Mouse (Mus musculus): ENCODE measurements around the gene Epb41l2. TPM values are rescaled to one million over a fixed set of nuclear protein-coding genes. Genes with fewer than 3 reads are reported as not detected.

Epb41l2 gene
- polyA plus RNA-seq, 1 experiment from 2014 or later, result 79.4 TPM

DNA sequence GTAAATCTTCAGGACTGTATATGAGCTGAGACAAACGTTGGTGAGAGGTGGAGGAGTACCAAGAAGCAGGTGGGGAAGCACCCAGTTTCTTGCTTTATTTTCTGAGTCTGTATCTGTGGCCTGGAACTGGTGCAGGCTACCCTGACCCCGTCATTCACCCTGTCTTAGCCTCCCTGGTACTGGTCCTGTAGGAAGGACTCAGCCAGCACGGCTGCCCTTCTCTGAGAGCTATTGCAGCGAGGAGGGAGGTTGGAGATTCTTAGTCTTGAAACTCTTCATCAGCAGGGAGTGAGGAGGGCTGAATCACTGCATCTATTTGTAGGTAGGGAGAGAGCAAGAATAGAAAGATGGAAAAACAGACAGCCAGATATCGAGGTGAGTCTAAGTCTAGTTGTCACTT lies 47.1 kb downstream of the Epb41l2 start:
- no peak for DNase-seq (ENCODE audit: low spot score)
- peaks cover 12% of the 10 kb centered on the region for H3K4me1 ChIP-seq
- H3K4me3 ChIP-seq, result no peak overlapping the region
- no peak overlapping the region for H3K27ac ChIP-seq
- 79% methylated on average over 5 of the region's 5 CpGs for WGBS
- H3K36me3 ChIP-seq, result no peaks in the 10 kb centered on the region
- no peaks in the 10 kb centered on the region for H3K27me3 ChIP-seq (ENCODE audit: low read depth, poor library complexity, severe bottlenecking)
- no peaks in the 10 kb centered on the region for H3K9me3 ChIP-seq (replicated peaks)

DNA sequence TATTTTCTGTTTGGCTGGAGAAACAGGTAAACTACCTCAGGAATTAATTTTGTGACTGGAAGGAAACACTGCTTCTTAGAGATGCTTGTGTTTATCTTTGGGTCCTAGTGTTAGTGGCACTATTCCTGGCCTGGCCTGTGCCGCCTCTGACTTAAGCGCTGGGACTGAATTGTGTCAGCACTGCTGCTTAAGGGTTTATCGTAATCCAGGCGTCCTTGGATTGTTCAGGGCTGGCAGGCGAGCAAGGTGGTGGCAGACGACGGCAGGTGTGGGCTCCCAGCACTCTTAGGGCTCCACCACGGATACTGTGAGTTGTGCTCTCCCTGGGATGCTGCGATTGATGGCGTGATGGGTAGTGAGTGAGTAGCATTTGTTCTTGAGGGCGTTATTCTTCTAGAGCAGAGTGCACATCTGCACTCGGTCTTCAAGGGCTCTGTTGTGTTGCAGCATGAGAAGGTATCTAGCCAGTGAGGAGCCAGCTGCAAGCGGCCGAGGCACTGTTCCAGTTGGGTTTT lies 48.6 kb downstream of the Epb41l2 start:
- no peaks in the 10 kb centered on the region for H3K36me3 ChIP-seq
- H3K4me1 ChIP-seq, result peaks cover 16% of the 10 kb centered on the region
- no peak overlapping the region for H3K27ac ChIP-seq
- no peak overlapping the region for H3K4me3 ChIP-seq
- 80% methylated on average over 14 of the region's 14 CpGs for WGBS
- no peaks in the 10 kb centered on the region for H3K27me3 ChIP-seq (ENCODE audit: low read depth, poor library complexity, severe bottlenecking)
- H3K9me3 ChIP-seq (replicated peaks), result no peaks in the 10 kb centered on the region
- no peak for DNase-seq (ENCODE audit: low spot score)

DNA sequence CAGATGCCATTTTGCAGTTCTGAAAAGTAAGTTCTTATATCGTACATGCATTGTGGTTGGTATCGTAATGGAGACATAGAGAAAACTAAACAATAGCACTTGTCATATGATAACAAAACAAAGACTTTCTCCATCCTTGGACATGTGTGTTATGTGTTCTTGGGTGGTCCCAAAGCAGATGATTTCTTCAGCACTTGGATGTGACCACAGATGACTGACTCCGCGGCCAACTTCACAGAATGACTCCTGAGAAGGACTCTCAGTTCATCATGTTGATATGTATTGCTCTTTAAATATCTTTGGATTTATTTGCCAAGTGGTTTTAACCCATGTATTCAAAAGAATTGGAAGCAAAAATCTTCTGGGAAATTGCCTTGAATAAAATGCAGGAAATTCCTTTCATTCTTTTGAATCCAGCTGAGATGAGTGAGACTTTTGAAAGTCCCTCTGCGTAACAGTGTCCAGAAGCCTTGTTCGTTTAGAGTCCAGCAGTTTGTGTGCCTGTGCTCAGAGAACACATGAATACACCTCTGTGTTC lies 52.3 kb downstream of the Epb41l2 start:
- H3K36me3 ChIP-seq, result no peaks in the 10 kb centered on the region
- no peaks in the 10 kb centered on the region for H3K9me3 ChIP-seq (replicated peaks)
- no peaks in the 10 kb centered on the region for H3K27me3 ChIP-seq (ENCODE audit: low read depth, poor library complexity, severe bottlenecking)
- 89% methylated on average over 6 of the region's 6 CpGs for WGBS
- DNase-seq (ENCODE audit: low spot score), result no peak
- no peak overlapping the region for H3K4me3 ChIP-seq
- peaks cover 7% of the 10 kb centered on the region; the same call in 1 of the 2 replicates for H3K4me1 ChIP-seq
- no peak overlapping the region for H3K27ac ChIP-seq

GRCm38 (mm10) chr10:25415188-25415717 lies 55.7 kb downstream of the Epb41l2 start:
- Histone ChIP-seq H3K27me3 (ENCODE audit: low read depth, poor library complexity, severe bottlenecking) (no peaks in the 10 kb centered on the region), H3K4me1 (0 out of 2 replicates have a peak, but pooled peaks cover 4% of the 10 kb centered on the region), H3K9me3 (replicated peaks) (no peaks in the 10 kb centered on the region), H3K27ac (no peak overlapping the region), H3K36me3 (peaks cover 3% of the 10 kb centered on the region; the same call in 1 of the 2 replicates), H3K4me3 (no peak overlapping the region)
- 84% methylated on average over 7 of the region's 7 CpGs for WGBS
- DNase-seq (ENCODE audit: low spot score), result no peak

GRCm38 (mm10) chr10:25416696-25417095 lies 57.1 kb downstream of the Epb41l2 start:
- H3K9me3 ChIP-seq (replicated peaks), result no peaks in the 10 kb centered on the region
- no peak overlapping the region for H3K4me3 ChIP-seq
- H3K4me1 ChIP-seq, result 0 out of 2 replicates have a peak, but pooled peaks cover 4% of the 10 kb centered on the region
- H3K27ac ChIP-seq, result no peak overlapping the region
- 90% methylated on average over 5 of the region's 5 CpGs for WGBS
- peaks cover 3% of the 10 kb centered on the region; the same call in 1 of the 2 replicates for H3K36me3 ChIP-seq
- H3K27me3 ChIP-seq (ENCODE audit: low read depth, poor library complexity, severe bottlenecking), result no peaks in the 10 kb centered on the region
- DNase-seq (ENCODE audit: low spot score), result no peak

- Histone ChIP-seq H3K36me3 (no peaks in the 10 kb centered on the region), H3K4me3 (no peak overlapping the region), H3K27ac (no peak overlapping the region), H3K9me3 (replicated peaks) (no peaks in the 10 kb centered on the region), H3K4me1 (peaks cover 17% of the 10 kb centered on the region), H3K27me3 (ENCODE audit: low read depth, poor library complexity, severe bottlenecking) (no peaks in the 10 kb centered on the region)
- WGBS, result 14% methylated on average over 1 of the region's 1 CpGs
- DNase-seq (ENCODE audit: low spot score), result no peak
Measured at GRCm38 (mm10) chr10:25426058-25426457, 66.5 kb downstream of the Epb41l2 start.

DNA sequence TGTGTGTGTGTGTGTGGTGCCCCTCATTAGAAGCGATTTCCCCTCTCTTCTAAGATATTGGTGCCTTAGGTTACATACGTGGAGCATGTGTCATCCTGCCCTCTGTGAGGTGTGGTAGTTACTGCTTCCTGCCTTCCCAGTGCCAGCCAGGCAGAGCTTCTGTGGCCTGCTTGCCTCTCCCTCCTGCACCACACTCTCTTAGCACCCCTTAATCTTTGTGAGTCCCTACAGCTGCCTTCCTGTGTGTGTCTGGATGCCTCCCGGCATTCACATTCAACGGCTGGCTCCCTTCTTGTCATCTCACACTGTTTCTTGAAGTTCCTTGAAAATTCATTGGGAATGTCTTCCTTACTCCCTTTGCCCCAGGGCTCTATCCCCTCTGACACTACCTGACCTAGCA lies 67.2 kb downstream of the Epb41l2 start:
- Histone ChIP-seq H3K4me1 (peaks cover 23% of the 10 kb centered on the region), H3K36me3 (no peaks in the 10 kb centered on the region), H3K27me3 (ENCODE audit: low read depth, poor library complexity, severe bottlenecking) (no peaks in the 10 kb centered on the region), H3K4me3 (no peak overlapping the region), H3K27ac (peak overlapping the region; percentile 22; the same call in 1 of the 2 replicates), H3K9me3 (replicated peaks) (no peaks in the 10 kb centered on the region)
- DNase-seq (ENCODE audit: low spot score), result no peak
- WGBS, result 58% methylated on average over 4 of the region's 4 CpGs

- Histone ChIP-seq H3K27ac (peak overlapping the region; percentile 22; the same call in 1 of the 2 replicates), H3K36me3 (no peaks in the 10 kb centered on the region), H3K9me3 (replicated peaks) (no peaks in the 10 kb centered on the region), H3K4me1 (peaks cover 30% of the 10 kb centered on the region), H3K4me3 (no peak overlapping the region), H3K27me3 (ENCODE audit: low read depth, poor library complexity, severe bottlenecking) (no peaks in the 10 kb centered on the region)
- WGBS, result 52% methylated on average over 7 of the region's 7 CpGs
- DNase-seq (ENCODE audit: low spot score), result no peak
Measured at GRCm38 (mm10) chr10:25427523-25427922, 67.9 kb downstream of the Epb41l2 start.

GRCm38 (mm10) chr10:25428658-25429057 lies 69.1 kb downstream of the Epb41l2 start:
- Histone ChIP-seq H3K27me3 (ENCODE audit: low read depth, poor library complexity, severe bottlenecking) (no peaks in the 10 kb centered on the region), H3K4me1 (peaks cover 40% of the 10 kb centered on the region), H3K27ac (no peak overlapping the region), H3K36me3 (no peaks in the 10 kb centered on the region), H3K9me3 (replicated peaks) (no peaks in the 10 kb centered on the region), H3K4me3 (no peak overlapping the region)
- 89% methylated on average over 5 of the region's 5 CpGs for WGBS
- no peak for DNase-seq (ENCODE audit: low spot score)

DNA sequence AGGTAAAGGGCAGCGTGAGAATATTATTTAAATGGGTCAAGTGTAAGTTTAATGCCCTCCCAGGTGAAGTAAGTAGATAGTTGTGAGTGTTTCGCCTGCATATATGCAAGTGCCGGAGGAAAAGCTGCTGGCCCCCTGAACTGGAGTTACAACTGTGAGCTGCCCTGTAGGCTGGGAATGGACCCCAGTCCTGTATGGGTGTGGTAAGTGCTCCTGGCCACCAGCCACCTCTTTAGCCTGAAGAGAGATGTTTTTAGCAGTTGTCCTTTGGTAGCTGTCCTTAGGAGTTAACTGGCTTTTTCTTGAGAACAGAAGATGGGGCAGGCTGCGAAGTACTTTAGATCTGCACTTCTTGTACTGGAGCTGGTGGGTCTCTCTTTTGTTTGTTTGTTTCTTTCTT lies 69.7 kb downstream of the Epb41l2 start:
- Histone ChIP-seq H3K4me1 (peaks cover 43% of the 10 kb centered on the region), H3K4me3 (no peak overlapping the region), H3K27me3 (ENCODE audit: low read depth, poor library complexity, severe bottlenecking) (no peaks in the 10 kb centered on the region), H3K27ac (no peak overlapping the region), H3K9me3 (replicated peaks) (no peaks in the 10 kb centered on the region), H3K36me3 (no peaks in the 10 kb centered on the region)
- WGBS, result 95% methylated on average over 4 of the region's 4 CpGs
- no peak for DNase-seq (ENCODE audit: low spot score)

DNA sequence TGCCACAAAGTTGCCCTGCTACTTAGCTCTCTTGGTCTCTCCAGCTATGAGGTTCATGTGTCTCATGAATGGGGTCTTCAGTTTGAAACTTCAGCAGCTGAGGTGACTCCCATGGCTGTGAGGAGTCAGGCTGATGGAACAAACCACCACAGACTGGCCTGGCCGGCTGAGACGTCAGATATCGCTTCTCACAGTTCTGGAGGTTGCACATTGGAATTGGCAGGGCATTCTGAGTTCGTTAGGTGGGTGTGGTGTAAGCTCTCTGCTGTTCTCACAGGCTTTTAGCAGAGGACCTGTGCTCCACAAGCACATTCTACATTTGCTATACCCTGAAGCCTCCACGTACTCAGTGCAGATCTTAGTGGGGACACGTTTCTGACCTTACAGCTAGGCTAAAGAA lies 71.3 kb downstream of the Epb41l2 start:
- DNase-seq (ENCODE audit: low spot score), result no peak
- H3K27me3 ChIP-seq (ENCODE audit: low read depth, poor library complexity, severe bottlenecking), result no peaks in the 10 kb centered on the region
- 55% methylated on average over 6 of the region's 6 CpGs for WGBS
- no peaks in the 10 kb centered on the region for H3K9me3 ChIP-seq (replicated peaks)
- no peak overlapping the region for H3K4me3 ChIP-seq
- no peak overlapping the region for H3K27ac ChIP-seq
- no peaks in the 10 kb centered on the region for H3K36me3 ChIP-seq
- H3K4me1 ChIP-seq, result peaks cover 47% of the 10 kb centered on the region

DNA sequence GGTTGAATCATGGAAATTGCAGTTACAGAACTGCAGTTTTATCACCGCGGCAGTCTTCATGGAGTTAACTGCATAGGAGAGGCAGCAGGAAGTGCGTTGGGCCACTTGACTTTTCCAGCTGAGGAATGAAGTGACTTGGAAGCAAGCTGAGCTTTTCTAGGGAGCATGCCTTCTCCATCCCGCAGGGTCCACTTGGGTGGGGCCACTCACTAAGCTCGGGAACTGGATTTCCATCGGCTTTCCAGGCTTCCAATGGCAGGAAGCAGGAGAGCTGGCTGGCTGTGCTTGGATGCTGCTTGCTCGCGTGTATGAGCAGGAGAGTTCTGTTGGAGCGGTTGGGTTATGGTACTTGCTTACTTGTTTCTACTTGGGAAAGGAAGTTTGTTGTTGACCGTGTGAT lies 72.8 kb downstream of the Epb41l2 start:
- Histone ChIP-seq H3K9me3 (replicated peaks) (no peaks in the 10 kb centered on the region), H3K27me3 (ENCODE audit: low read depth, poor library complexity, severe bottlenecking) (no peaks in the 10 kb centered on the region), H3K27ac (no peak overlapping the region)

DNA sequence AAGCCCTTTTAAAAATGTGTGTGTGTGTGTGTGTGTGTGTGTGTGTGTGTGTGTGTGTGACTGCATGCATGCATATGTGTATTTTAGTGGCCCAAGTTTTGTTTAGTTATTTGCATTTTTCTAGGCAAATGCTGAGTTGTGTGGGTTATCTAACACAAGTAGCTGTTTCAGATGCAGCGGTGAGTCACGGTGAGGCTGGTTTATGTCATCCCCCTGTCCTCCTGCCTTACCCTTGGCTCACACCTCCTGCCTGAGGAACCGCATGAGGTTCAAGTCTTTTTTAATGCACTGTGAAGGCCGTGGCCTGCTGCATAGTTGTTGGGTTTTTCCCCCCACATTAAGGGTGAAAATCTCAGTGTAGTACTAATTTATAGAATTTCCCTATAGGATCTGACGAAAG lies 73.3 kb downstream of the Epb41l2 start:
- 51% methylated on average over 5 of the region's 5 CpGs for whole genome bisulfite sequencing
- Histone ChIP-seq H3K36me3 (no peaks in the 10 kb centered on the region), H3K27ac (no peak overlapping the region), H3K4me3 (no peak overlapping the region), H3K4me1 (peaks cover 46% of the 10 kb centered on the region), H3K9me3 (replicated peaks) (no peaks in the 10 kb centered on the region), H3K27me3 (ENCODE audit: low read depth, poor library complexity, severe bottlenecking) (no peaks in the 10 kb centered on the region)
- DNase-seq (ENCODE audit: low spot score), result no peak

More for the DNA sequence above, 72.8 kb downstream of the Epb41l2 start:
- H3K4me1 ChIP-seq, result peaks cover 43% of the 10 kb centered on the region
- 60% methylated on average over 10 of the region's 10 CpGs for WGBS
- no peak overlapping the region for H3K4me3 ChIP-seq
- H3K36me3 ChIP-seq, result no peaks in the 10 kb centered on the region
- DNase-seq (ENCODE audit: low spot score), result no peak
